Mouse (Mus musculus): ENCODE results near the gene Nf2. TPM values are rescaled to one million over a fixed set of nuclear protein-coding genes. Genes with fewer than 3 reads are reported as not detected.

Gene Nf2
- total RNA-seq, 4 experiments from 2014 or later = 82.7 to 196 (median 122) TPM

DNA sequence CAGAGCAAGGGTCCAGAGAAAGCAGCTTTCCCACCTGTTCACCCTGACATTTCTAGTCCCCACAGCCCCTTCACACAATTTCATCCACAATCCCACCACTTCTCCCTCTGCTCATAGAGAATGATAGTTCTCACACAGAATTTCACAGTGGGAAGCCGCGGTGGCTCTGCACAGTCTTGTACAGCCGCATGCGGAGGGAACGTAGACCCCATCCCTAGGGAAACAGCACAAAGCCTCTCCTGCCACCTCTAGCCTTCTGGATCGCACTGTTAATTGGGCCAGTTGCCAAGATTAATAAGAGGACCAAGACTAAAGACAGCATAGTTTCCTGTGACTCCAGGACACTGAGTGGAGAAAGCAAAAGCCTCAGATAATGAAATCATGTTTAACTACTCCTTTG is 57.8 kb downstream of the Nf2 start:
- DNase-seq = no peak

- DNase-seq = no peak
Measured at GRCm38 (mm10) chr11:4789691-4790090, 59.6 kb downstream of the Nf2 start.

GRCm38 (mm10) chr11:4784629-4785142 is 64.7 kb downstream of the Nf2 start:
- no peak for DNase-seq

DNA sequence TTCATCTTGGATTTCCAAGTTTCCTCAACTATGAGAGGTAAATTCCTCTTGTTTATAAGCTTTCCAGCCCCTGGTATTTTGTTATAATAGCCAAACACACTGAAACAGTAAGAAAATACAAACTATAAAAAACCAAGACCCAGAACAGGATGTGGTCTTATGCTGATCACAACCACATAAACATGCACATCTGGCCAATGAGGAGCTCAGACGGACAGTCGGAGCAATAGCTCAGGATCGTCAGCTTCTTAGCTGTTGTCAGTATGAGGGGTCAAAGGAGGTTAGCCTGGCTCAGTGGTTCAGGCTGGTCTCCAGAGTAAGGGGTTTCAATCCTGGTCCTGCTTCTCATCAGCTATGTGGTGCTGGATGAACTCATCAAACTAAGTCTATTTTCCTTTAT is 66.2 kb downstream of the Nf2 start:
- DNase-seq = no peak

DNA sequence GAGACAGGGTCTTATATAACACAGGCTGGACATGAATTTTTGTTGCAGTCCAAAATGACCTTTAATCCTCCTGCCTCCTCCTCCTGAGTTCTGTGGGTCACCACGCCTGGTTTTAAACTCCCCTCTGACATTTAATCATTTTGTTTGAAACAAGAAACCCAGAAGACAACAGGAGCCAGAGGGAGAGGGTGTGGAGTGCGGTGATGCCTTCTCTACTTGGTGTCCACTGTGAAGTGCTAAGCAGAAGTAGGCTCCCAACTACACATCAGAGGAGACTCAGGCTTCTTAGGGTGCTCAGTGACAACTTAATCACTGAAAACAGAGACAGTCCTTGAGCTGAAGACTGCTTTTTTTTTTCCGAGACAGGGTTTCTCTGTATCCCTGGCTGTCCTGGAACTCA is 68.4 kb downstream of the Nf2 start:
- DNase-seq = no peak

DNA sequence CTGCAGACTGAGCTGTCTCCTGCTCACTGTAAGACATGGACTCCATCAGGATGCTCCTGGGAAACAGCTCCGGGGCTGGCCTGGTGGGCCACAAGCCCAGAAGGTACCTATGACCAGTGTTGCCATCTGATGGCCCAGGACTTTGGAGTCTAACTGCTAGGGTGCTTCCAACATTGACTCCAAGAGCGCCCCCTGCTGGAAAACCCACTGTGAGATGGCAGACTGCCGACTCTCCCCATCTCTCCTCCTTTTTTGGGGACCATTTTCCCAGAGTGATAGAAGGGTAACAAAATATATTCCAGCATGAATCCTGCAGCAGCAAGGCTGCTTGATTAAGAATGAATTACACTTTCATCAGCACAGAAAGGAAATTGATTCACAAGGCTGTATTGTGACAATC is 76.4 kb downstream of the Nf2 start:
- peak; percentile 45 for DNase-seq

GRCm38 (mm10) chr11:4771756-4772155 is 77.6 kb downstream of the Nf2 start:
- no peak for DNase-seq

DNA sequence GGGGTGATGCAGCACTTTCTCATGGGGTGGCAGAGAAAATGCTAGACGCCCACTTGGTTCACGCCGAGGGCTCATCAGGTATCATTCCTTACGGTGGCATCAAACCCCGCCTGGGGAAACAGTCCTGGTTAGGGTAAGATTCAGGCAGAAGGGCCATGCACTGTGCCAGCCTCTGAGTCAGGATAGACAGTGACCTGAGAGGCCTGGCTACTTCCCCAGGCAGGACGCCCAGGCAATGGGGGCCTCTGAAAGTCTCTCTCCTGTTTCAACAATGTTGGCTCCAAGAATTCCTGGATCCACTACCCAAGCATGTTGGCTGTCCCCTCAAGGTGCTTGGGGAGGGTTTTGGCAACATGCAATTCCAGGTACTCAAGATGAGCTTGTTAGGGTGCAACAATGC is 79.5 kb downstream of the Nf2 start:
- no peak for DNase-seq

DNA sequence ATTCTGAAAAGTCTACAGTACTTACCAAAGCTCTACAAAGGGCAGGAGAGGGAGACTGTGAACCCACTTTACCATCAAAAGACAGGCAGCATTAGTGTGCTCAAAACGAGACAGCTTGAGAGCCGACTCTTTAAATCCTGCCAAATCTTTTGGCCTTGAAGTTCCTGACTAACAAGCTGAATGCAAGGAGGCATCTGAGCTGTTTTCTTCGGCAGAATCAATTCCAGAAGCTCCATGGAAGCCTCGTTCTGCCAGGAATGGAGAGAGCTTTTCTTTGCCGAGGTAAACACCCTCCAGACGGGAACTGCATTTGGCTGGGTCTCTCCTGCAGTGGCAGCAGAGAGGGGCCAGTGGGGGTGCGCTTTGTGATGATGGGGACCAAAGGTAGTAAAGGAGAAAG is 80.0 kb downstream of the Nf2 start:
- no peak for DNase-seq

GRCm38 (mm10) chr11:4768399-4768798 is 80.9 kb downstream of the Nf2 start:
- DNase-seq = no peak

GRCm38 (mm10) chr11:4764476-4764875 is 84.9 kb downstream of the Nf2 start:
- DNase-seq = peak; percentile 57

GRCm38 (mm10) chr11:4763631-4764030 is 85.7 kb downstream of the Nf2 start:
- no peak for DNase-seq

DNA sequence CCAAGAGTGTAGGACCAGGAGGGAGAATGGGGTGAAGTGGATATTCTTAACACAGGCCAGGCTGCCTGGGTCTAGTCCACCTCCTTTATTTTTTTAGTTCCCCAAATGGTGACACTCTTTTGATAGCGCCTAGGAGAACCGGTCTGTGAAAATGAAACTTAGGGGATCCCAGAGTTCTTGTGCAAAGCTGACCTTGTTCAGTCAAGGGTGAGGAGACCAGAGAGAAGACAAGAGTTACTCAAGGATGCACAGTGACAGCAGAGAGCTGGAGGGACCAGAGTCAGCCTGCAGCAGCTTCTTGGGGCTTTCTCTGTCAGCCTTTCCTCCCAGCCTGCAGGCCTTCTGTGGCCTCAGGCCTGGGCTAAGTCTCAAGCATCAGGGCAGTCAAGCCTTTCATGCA is 86.8 kb downstream of the Nf2 start:
- DNase-seq = no peak

DNA sequence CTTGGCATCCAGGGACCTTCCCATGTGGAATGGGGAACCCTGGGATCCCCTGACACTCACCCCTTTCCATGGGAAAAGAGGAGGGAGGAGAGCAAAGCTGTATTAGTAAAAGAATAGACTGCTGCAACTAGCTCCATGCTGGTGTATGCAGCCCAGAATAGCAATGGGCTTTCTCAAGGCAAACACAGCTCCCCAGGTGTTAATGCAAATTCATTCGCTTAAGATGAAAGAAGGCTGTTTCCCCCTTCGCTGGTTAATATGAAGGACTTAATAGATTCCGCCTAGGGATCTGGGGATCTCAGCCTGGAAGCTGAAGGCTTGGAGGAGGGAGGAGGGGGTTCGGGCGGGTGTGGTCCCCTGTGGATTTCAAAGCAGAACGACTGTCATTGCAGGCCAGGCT is 87.3 kb downstream of the Nf2 start:
- no peak for DNase-seq

- no peak for DNase-seq
Measured at GRCm38 (mm10) chr11:4760438-4760837, 88.9 kb downstream of the Nf2 start.

- DNase-seq = no peak
Measured at GRCm38 (mm10) chr11:4757789-4758158, 91.6 kb downstream of the Nf2 start.

DNA sequence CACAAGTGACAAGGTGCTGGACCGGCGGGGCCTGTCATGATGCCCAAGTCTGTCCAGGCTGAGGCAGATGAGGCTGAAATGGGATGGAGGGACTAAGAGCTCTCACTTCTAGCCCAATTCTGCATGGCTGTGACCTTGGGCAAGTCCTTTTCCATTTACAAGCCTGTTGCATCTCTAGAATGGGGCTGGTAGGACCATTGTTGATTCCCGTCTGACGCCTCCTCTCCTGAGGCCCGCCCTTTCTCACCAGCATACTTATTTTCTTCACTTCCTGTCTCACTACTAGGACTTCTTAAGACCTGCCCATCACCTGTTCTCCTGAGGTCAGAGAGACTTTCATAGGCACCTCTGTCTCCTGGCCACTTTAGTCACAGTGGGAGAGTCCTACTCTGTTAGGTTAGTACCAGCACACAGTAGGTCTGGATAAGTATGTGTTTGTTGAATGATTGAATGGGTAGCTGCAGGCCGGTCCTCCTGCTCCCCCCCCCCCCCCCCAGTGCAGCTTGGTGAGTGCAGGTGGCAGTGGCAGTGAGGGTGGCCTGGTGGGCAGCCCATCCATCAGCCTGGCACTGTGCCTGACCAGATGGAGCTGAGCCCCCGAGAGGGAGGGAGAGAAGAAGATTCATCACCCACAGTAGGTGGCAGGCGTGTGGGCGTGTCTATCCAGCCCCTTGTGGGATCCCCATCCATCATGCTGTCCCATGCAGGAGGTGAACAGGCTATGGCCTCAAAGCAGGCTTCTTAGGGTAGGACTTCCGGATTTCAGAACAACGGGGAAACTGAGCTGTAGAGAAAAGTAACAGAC is 92.2 kb downstream of the Nf2 start:
- DNase-seq = no peak

DNA sequence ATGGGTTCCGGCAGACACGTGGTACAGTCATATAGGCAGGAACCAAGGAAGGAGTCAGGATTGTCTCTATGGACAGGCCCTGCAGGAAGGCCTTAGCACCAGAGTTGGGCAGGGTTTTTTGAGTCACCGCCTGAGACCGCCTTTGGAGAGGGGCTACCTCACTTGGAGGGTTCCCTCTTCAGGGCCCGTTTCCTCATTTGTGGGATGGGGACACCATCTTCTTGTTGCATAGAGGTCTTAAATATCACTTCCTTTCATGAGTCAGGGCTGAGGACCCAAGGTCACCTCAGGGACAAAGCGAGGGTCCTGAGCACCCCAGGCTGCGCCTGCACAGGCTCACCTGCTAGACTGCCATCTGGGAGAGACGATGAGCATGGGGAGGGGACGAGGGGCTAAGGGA is 92.9 kb downstream of the Nf2 start:
- DNase-seq = no peak

- no peak for DNase-seq
Measured at GRCm38 (mm10) chr11:4754867-4755266, 94.5 kb downstream of the Nf2 start.

DNA sequence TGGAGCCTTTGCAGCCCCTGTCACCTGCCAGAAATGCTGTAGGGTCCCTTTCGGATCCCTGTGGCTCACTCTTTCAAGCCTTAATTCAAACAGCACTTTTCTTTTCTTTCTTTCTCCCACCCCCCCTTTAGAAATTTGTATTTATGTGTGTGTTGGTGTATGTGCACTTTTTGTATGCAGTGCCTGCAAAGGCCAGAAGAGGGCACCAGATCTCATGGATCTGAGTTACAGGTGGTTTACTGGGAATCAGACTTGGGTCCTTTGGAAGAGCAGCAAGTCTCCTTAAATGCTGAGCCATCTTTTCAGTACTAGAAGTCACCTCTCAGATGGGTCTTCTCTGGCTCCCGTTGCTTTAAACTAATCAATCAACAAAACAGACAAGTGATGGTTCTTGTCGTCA is 95.3 kb downstream of the Nf2 start:
- no peak for DNase-seq

DNA sequence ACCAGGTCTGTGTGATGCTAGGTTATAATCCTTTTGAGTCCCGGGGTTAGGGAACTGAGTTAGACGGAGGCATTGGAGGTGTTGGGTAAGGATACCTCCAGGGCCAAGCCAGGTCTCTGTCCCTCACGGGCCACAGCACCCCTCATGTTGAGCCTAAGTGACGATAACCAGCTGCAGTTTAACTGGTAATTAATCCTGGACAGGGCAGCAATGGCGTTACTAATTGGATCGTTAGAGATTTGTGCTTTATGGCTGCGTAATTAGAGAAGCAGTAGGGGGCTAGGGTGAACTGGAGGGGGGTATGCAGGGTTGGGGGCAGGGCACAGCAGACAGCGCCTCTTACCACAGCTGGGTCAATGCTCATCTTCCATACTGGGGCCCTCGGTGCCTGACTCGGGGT is 96.5 kb downstream of the Nf2 start:
- DNase-seq = no peak

- DNase-seq = peak; percentile 58
Measured at GRCm38 (mm10) chr11:4750263-4750662, 99.1 kb downstream of the Nf2 start.

- DNase-seq = no peak
Measured at GRCm38 (mm10) chr11:4747285-4747684, 102.1 kb downstream of the Nf2 start.

DNA sequence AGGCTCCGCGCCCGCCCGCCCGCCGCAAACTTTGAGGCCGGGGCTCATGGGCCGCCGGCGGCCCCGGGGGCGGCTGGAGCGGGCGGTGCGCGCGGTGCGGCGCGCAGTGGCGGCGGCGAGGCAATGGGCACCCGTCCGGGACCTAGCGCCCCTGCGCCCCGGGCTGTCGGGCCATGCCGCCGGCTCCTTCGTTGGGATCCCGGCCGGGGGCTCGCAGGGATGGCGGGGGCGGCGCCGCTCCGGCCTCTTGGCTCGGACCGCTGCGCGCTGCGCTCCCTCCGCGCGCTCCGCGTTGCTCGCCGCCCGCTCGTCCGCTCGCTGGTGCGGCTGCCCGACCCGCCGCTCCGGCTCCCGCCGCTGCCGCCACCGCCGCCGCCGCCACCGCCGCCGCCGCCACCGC is 102.6 kb downstream of the Nf2 start, which contains the start of gene Cabp7:
TSS of gene Cabp7 (minus strand) at position 46 of the 400 bp plus-strand sequence.
- DNase-seq = no peak

DNA sequence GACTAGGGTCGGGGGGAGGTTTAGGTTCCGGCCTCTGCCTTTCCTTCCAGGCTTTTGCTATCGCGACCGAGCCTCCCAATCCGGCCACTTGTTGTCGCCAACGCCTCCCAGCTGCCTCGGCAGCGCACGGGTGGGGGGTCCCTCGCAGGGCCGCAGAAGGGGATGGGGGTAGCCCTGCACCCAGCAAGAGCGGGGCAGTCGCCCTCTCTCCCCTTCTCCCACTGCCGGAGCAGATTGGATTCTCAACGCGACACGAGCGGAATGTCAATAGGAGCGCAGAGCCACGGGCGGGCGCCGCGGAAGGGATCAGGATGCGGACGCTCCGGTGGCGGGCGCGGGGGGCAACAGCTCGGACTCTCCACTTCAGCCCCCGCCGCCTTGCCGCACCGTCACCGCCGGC is 103.4 kb downstream of the Nf2 start:
- DNase-seq = no peak
